Mouse (Mus musculus) C2C12 (cell line): ENCODE data around the gene Med12l. TPM values are rescaled to one million over a fixed set of nuclear protein-coding genes. Genes with fewer than 3 reads are reported as not detected.

Source experiments
- H3K27me3 ChIP-seq: one replicate; pipeline ENCODE4 v1.6.1; 2011; ENCODE audit not compliant: control insufficient read depth, insufficient read depth, insufficient read length
- H3K36me3 ChIP-seq: one replicate; pipeline ENCODE4 v1.6.1; 2011; ENCODE audit not compliant: control insufficient read depth, insufficient read depth
- H3K4me3 ChIP-seq: one replicate; pipeline ENCODE4 v1.5.1; 2011; ENCODE audit warnings: mild to moderate bottlenecking, control low read depth; ENCODE audit not compliant: poor library complexity, insufficient read depth, severe bottlenecking
- H3K79me2 ChIP-seq: one replicate; pipeline ENCODE4 v1.6.1; 2011; ENCODE audit not compliant: control insufficient read depth, insufficient read depth
- H3K79me3 ChIP-seq: one replicate; pipeline ENCODE4 v1.6.1; 2011; ENCODE audit warnings: low read depth, control low read depth
- H3ac ChIP-seq: one replicate; pipeline ENCODE3; 2011; ENCODE audit warnings: low read depth; ENCODE audit not compliant: control insufficient read depth, insufficient read length
- CEBPB ChIP-seq: IDR thresholded peaks from one replicate; pipeline ENCODE4 v1.6.1; 2011; ENCODE audit warnings: low read depth, mild to moderate bottlenecking, control low read depth, moderate library complexity
- CTCF ChIP-seq: IDR thresholded peaks from one replicate; pipeline ENCODE4 v1.5.1; 2011; ENCODE audit not compliant: control insufficient read depth, insufficient read depth, insufficient read length
- FOSL1 ChIP-seq: IDR thresholded peaks from one replicate; pipeline ENCODE4 v1.8.0; 2011; ENCODE audit warnings: mild to moderate bottlenecking, low read length; ENCODE audit not compliant: poor library complexity, insufficient read depth, severe bottlenecking
- MAX ChIP-seq: IDR thresholded peaks from one replicate; pipeline ENCODE4 v1.6.1; 2011; ENCODE audit warnings: mild to moderate bottlenecking, control low read depth
- MYOD1 ChIP-seq: IDR thresholded peaks from one replicate; pipeline ENCODE4 v1.6.1; 2011; ENCODE audit warnings: low read depth; ENCODE audit not compliant: control insufficient read depth, insufficient read length
- MYOG ChIP-seq: IDR thresholded peaks from one replicate; pipeline ENCODE4 v1.6.1; 2011; ENCODE audit not compliant: control insufficient read depth, insufficient read length; ENCODE audit errors: extremely low read depth
- USF1 ChIP-seq: IDR thresholded peaks from one replicate; pipeline ENCODE4 v1.6.1; 2011; ENCODE audit warnings: low read depth, mild to moderate bottlenecking, control low read depth, moderate library complexity
- polyA plus RNA-seq: library from polyadenylated mRNA; unstranded; fragments of >200 nt; fragmentation: generic; extraction: Trizol; gene quantifications from one replicate; pipeline ENCODE4 v1.2.1, GENCODE M21; 2012; ENCODE audit warnings: missing spikeins

Med12l gene
- polyA plus RNA-seq, 1 experiment, result not detected

DNA sequence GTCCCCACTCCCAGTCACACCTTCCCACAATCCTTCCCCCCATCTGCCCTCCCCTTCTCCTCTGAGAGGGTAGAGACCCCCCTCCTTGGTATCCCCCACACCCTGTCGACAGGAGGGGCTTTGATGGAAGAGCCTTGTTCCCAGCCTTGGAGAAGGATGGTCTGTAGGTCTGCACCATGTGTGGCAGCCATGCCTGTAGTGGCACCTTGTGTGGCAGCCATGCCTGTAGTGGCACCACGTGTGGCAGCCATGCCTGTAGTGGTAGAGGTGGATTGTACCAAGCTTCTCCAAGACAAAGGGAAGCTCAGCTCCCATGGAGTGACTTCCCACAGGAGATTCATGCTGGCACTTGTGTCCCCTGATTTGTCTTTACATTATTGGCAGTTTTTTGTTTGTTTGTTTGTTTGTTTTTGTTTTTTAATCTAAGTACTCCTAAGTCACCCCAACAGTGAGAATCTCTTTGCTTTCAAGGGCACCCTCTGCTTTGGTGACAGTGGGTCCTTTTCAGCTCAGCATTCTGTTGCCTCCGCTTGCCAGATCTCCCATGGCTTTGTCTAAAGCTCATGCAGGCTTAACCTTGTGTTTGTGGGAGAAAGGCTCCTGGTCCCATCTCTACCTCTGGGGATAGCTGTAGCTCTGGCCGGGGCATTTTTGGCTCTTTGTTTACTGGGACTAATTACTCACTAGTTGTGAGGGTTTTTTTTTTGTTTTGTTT lies 10.2 kb downstream of the Med12l start:
- no peak for TF ChIP-seq MAX
- no peak for TF ChIP-seq MYOG
- no peak for TF ChIP-seq CEBPB
- TF ChIP-seq MYOD1, result no peak
- no peak for TF ChIP-seq USF1
- no peak for TF ChIP-seq FOSL1
- TF ChIP-seq CTCF, result no peak
- no peaks in the 10 kb centered on the region for H3K36me3 ChIP-seq
- H3K4me3 ChIP-seq, result no peak overlapping the region
- H3ac ChIP-seq, result no peak overlapping the region
- no peaks in the 10 kb centered on the region for H3K79me3 ChIP-seq
- peaks cover 7% of the 10 kb centered on the region for H3K27me3 ChIP-seq
- no peaks in the 10 kb centered on the region for H3K79me2 ChIP-seq

- no peaks in the 10 kb centered on the region for H3K79me3 ChIP-seq
- no peaks in the 10 kb centered on the region for H3K79me2 ChIP-seq
- peaks cover 13% of the 10 kb centered on the region for H3K27me3 ChIP-seq
- TF ChIP-seq CTCF, result no peak
- no peak for TF ChIP-seq FOSL1
- TF ChIP-seq MYOD1, result no peak
- no peak for TF ChIP-seq USF1
- no peak for TF ChIP-seq MAX
- TF ChIP-seq CEBPB, result no peak
- no peak for TF ChIP-seq MYOG
- H3K4me3 ChIP-seq, result no peak overlapping the region
- H3ac ChIP-seq, result no peak overlapping the region
- no peaks in the 10 kb centered on the region for H3K36me3 ChIP-seq
These were observed 10.9 kb downstream of the Med12l start for GRCm38 (mm10) chr3:59016501-59016900.

DNA sequence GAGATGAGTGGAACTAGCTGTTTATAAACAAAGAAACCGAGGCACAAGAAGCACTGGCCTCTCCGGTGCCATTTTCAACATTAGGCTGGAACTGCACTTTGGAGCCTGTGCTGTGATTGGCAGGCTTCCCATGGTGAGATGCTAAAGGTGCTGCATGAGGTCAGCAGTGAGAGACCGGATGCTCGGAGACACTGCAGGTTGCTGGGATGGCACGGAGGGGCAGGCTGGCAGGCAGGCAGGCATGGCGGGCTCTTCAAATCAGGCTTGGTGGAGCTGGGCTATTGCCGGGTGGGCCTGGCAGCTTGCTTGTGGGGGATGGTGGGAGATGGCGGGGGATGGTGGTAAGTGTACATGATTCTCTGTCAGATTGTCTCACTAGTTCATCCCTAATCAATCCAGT lies 15.6 kb downstream of the Med12l start:
- Histone ChIP-seq H3K27me3 (peaks cover 19% of the 10 kb centered on the region), H3K36me3 (no peaks in the 10 kb centered on the region), H3K79me3 (no peaks in the 10 kb centered on the region), H3K4me3 (no peak overlapping the region), H3K79me2 (no peaks in the 10 kb centered on the region), H3ac (no peak overlapping the region)
- TF ChIP-seq CTCF (no peak), CEBPB (no peak), MYOD1 (no peak), USF1 (no peak), FOSL1 (no peak), MAX (no peak), MYOG (no peak)

GRCm38 (mm10) chr3:59022251-59022650 lies 16.6 kb downstream of the Med12l start:
- Histone ChIP-seq H3K79me3 (no peaks in the 10 kb centered on the region), H3K4me3 (no peak overlapping the region), H3K36me3 (no peaks in the 10 kb centered on the region), H3K79me2 (no peaks in the 10 kb centered on the region), H3K27me3 (peaks cover 19% of the 10 kb centered on the region), H3ac (no peak overlapping the region)
- no peak for TF ChIP-seq FOSL1
- no peak for TF ChIP-seq MAX
- no peak for TF ChIP-seq USF1
- no peak for TF ChIP-seq CEBPB
- TF ChIP-seq MYOG, result no peak

- Histone ChIP-seq H3K36me3 (no peaks in the 10 kb centered on the region), H3K4me3 (no peak overlapping the region), H3K27me3 (peaks cover 19% of the 10 kb centered on the region), H3ac (no peak overlapping the region), H3K79me3 (no peaks in the 10 kb centered on the region), H3K79me2 (no peaks in the 10 kb centered on the region)
- TF ChIP-seq FOSL1, result no peak
- TF ChIP-seq USF1, result no peak
- TF ChIP-seq CTCF, result no peak
- TF ChIP-seq CEBPB, result no peak
- no peak for TF ChIP-seq MYOG
- no peak for TF ChIP-seq MYOD1
- TF ChIP-seq MAX, result no peak
These were observed 17.3 kb downstream of the Med12l start for GRCm38 (mm10) chr3:59022971-59023370.
